Mouse (Mus musculus) kidney, postnatal 14 days (tissue): Measurements from ENCODE around the gene Telo2.
A peak's percentile ranks its signal among the peaks of the same experiment; 100 is the strongest.
"Not testable (repeated sequence)": the region's sequence is repeated elsewhere in the genome, so short reads cannot be mapped to it uniquely, and the experiment has no call there.

Experiments
- DNase-seq: peaks from one replicate; pipeline ENCODE4 v3.0.0; 2022; ENCODE audit warnings: mixed read lengths

The Telo2 gene

GRCm38 (mm10) chr17:25115664-25116432, at the start of gene Telo2:
Gene Telo2 (minus strand): TSS chr17:25115967.
- DNase-seq: peak; percentile 95

GRCm38 (mm10) chr17:25164770-25165169, 49.0 kb upstream of the Telo2 start:
- DNase-seq: no peak

- no peak for DNase-seq
Measured at GRCm38 (mm10) chr17:25163387-25163786, 47.6 kb upstream of the Telo2 start.

GRCm38 (mm10) chr17:25162161-25162560, 46.4 kb upstream of the Telo2 start, which contains the start of gene Ccdc154:
Gene Ccdc154 (plus strand): TSS chr17:25162461.
- DNase-seq: no peak

- DNase-seq: no peak
Measured at GRCm38 (mm10) chr17:25139960-25140359, 24.2 kb upstream of the Telo2 start.

GRCm38 (mm10) chr17:25138803-25139202, 23.0 kb upstream of the Telo2 start:
- DNase-seq: no peak

- DNase-seq: peak; percentile 32
Measured at GRCm38 (mm10) chr17:25135622-25136021, 19.9 kb upstream of the Telo2 start.

- peak; percentile 96 for DNase-seq
Measured at GRCm38 (mm10) chr17:25133275-25133698, 17.5 kb upstream of the Telo2 start, which contains the start of gene Clcn7. Gene Clcn7 (plus strand): TSS chr17:25133391.

- no peak for DNase-seq
Measured at GRCm38 (mm10) chr17:25130060-25130459, 14.3 kb upstream of the Telo2 start.

- DNase-seq: no peak
Measured at GRCm38 (mm10) chr17:25127681-25128080, 11.9 kb upstream of the Telo2 start.

GRCm38 (mm10) chr17:25127079-25127478, 11.3 kb upstream of the Telo2 start:
- no peak for DNase-seq

- not testable (repeated sequence) for DNase-seq
Measured at GRCm38 (mm10) chr17:25125442-25126060, 9.8 kb upstream of the Telo2 start.

- no peak for DNase-seq
Measured at GRCm38 (mm10) chr17:25123979-25124378, 8.2 kb upstream of the Telo2 start.

- DNase-seq: no peak
Measured at GRCm38 (mm10) chr17:25120406-25120805, 4.6 kb upstream of the Telo2 start, which contains the start of gene Ptx4. Gene Ptx4 (plus strand): TSS chr17:25120760.

- DNase-seq: no peak
Measured at GRCm38 (mm10) chr17:25117263-25117662, 1.5 kb upstream of the Telo2 start.

GRCm38 (mm10) chr17:25114908-25115645, 690 bp downstream of the Telo2 start:
- no peak for DNase-seq

GRCm38 (mm10) chr17:25112423-25112810, 3.4 kb downstream of the Telo2 start:
- DNase-seq: no peak

- DNase-seq: peak; percentile 67
Measured at GRCm38 (mm10) chr17:25111739-25112422, 3.9 kb downstream of the Telo2 start.

GRCm38 (mm10) chr17:25111220-25111619, 4.5 kb downstream of the Telo2 start:
- DNase-seq: no peak

- no peak for DNase-seq
Measured at GRCm38 (mm10) chr17:25110590-25110989, 5.2 kb downstream of the Telo2 start.

- peak; percentile 74 for DNase-seq
Measured at GRCm38 (mm10) chr17:25109578-25109977, 6.2 kb downstream of the Telo2 start.

GRCm38 (mm10) chr17:25107786-25108185, 8.0 kb downstream of the Telo2 start:
- no peak for DNase-seq

- no peak for DNase-seq
Measured at GRCm38 (mm10) chr17:25101338-25101737, 14.4 kb downstream of the Telo2 start.
